Mouse (Mus musculus) small intestine, adult 2 months (tissue): ENCODE measurements around the gene Slc1a2. TPM values are rescaled to one million over a fixed set of nuclear protein-coding genes. Genes with fewer than 3 reads are reported as not detected.

Source experiments
- H3K27ac ChIP-seq: fragments of 200-500 bp; 2 replicates; pipeline ENCODE4 v1.5.1; 2012; ENCODE audit warnings: low read depth, low read length, control low read depth, inconsistent platforms; ENCODE audit not compliant: insufficient read depth
- H3K27me3 ChIP-seq: fragments of 200-500 bp; 2 replicates; pipeline ENCODE4 v1.6.1; 2012; ENCODE audit warnings: mild to moderate bottlenecking, moderate library complexity, low read length, inconsistent platforms; ENCODE audit not compliant: control insufficient read depth, insufficient read depth
- H3K36me3 ChIP-seq: fragments of 200-500 bp; 2 replicates; pipeline ENCODE4 v1.6.1; 2012; ENCODE audit warnings: mild to moderate bottlenecking, low read length, control low read depth, inconsistent platforms; ENCODE audit not compliant: control insufficient read depth, insufficient read depth
- H3K4me1 ChIP-seq: fragments of 200-500 bp; 2 replicates; pipeline ENCODE4 v1.6.1; 2012; ENCODE audit warnings: low read length, inconsistent platforms, mixed read lengths; ENCODE audit not compliant: control insufficient read depth, insufficient read depth, insufficient read length
- H3K4me3 ChIP-seq: fragments of 200-500 bp; 2 replicates; pipeline ENCODE4 v1.5.1; 2012; ENCODE audit warnings: low read depth, mild to moderate bottlenecking, control low read depth, inconsistent platforms, low read length, moderate library complexity
- CTCF ChIP-seq: fragments of 200-500 bp; IDR thresholded peaks from 2 replicates; pipeline ENCODE4 v1.5.1; 2012; ENCODE audit warnings: low read depth, mild to moderate bottlenecking, control low read depth, inconsistent platforms, low read length, moderate library complexity, mixed read lengths; ENCODE audit not compliant: insufficient replicate concordance, insufficient read length; ENCODE audit errors: extremely low read depth
- POLR2A ChIP-seq: fragments of 200-500 bp; IDR thresholded peaks from 2 replicates; pipeline ENCODE4 v1.6.1; 2012; ENCODE audit warnings: low read depth, mild to moderate bottlenecking, control low read depth, inconsistent platforms, low read length, moderate library complexity
- WGBS: fragments of 180-500 bp; shearing (Covaris S2); methylation state at CpG from one replicate; pipeline ENCODE4 v1.1.7; 2018; 5-methylcytosine and 5-hydroxymethylcytosine counted together
- polyA plus RNA-seq: library from polyadenylated mRNA; depleted of rRNA; stranded (reverse); fragments of >200 nt; gene quantifications from 2 replicates; pipeline ENCODE4 v1.2.3, GENCODE M21; 2012

Slc1a2 gene
- polyA plus RNA-seq, 1 experiment = 0.25 TPM

DNA sequence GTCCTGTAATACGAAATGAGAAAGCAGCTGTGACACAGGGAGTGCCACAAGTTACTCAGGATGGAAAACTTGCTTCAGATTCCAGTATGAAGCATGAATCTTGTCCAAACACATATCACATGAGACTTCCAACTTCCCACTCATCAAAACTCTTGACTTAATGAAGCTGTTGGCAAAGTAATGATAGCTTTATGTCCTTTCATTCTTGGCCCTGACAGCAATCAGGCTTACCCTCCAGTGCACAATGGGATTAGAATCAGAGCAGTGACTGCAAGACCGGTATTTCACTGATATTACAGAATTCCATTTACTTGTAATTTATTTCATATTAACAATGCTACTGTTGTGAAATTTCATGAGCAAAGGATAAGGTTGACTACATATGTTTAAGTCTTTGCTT, 105.5 kb downstream of the Slc1a2 start:
- WGBS = 83% methylated on average over 2 of the region's 2 CpGs
- Histone ChIP-seq H3K4me3 (no peak overlapping the region), H3K4me1 (peaks cover 12% of the 10 kb centered on the region; the same call in 1 of the 2 replicates), H3K27me3 (no peaks in the 10 kb centered on the region), H3K36me3 (no peaks in the 10 kb centered on the region), H3K27ac (no peak overlapping the region)
- TF ChIP-seq CTCF (no peak), POLR2A (no peak)

DNA sequence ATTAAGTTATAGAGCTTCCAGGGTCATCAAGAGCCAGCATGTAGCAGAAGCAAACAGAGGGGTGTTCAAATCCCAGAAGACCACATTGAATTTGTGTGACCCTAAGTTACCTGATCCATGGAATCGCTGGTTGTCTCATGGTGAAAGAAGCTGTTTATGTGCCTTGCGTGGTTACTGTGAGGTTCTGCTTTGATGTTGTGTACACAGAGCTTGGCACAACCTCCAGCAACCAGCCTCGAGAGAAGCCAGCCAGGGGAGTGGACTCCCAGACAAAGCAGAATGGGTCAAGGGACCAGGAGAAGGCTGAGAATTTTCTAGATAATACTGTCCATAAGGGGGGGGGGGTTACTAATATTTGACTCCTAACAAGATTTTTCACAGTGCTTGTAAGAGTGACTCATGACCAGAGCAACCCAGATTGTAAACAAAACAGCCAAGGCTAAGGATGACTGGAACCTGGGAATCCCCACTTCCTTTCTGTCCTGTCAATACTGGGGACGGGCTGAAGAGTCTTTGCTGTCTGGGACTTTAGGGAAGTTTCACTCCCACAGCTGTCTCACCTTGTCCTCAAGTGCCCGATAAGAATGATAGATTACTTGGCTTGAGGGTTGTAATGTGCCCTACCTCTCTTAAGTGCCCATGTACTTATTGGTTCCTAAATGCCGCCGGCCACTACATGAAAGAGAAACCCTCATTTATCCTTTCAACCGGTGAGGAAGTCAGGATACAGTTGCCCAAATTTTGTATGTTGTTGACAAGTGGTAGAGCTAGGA, 106.3 kb downstream of the Slc1a2 start:
- TF ChIP-seq POLR2A (no peak), CTCF (no peak)
- no peaks in the 10 kb centered on the region for H3K27me3 ChIP-seq
- H3K4me3 ChIP-seq = no peak overlapping the region
- peaks cover 12% of the 10 kb centered on the region; the same call in 1 of the 2 replicates for H3K4me1 ChIP-seq
- peak overlapping the region; percentile 24; the same call in 1 of the 2 replicates for H3K27ac ChIP-seq
- WGBS = 20% methylated on average over 8 of the region's 8 CpGs
- H3K36me3 ChIP-seq = no peaks in the 10 kb centered on the region

DNA sequence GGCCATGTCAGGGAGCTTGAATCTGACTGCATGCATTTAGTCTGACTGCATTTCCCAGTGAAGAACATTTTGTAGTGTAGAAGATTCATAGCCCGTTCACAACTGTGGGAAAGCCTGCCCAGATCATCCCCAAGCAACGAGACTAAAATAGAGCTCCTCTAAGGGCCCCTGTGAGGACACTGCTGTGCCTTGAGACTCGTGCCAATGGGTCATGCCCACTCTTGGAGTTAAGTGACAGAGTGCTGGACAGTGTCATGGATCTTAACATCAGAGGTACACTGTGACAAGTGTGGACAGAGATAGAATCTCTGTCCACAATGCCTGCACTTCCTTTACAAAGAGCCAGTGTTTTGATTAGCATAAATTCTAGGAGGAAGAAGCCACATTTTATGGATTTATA, 109.8 kb downstream of the Slc1a2 start:
- Histone ChIP-seq H3K27me3 (no peaks in the 10 kb centered on the region), H3K4me3 (no peak overlapping the region), H3K27ac (no peak overlapping the region), H3K4me1 (peaks cover 6% of the 10 kb centered on the region; the same call in 1 of the 2 replicates), H3K36me3 (no peaks in the 10 kb centered on the region)
- WGBS = 76% methylated on average over 3 of the region's 3 CpGs
- TF ChIP-seq CTCF (no peak), POLR2A (no peak)

DNA sequence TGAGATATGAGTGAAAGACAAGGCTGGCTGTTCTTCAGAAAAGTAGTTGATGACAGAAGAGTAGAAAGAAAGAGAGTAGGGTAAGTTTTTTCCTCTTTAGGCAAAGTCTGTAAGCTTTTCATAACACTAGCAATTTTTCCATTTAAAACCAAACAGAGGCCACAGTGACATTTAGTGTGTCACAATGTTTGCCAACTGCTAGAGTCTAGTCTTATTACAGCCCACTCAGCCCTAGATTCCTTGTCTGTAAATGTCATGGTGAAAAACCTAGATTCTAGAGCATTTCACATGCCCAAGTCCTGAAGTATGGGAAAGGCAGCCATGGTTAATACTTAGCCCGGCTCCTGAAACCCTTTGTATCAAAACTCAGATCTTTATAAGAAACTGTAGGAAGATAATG, 112.8 kb downstream of the Slc1a2 start:
- WGBS = 84% methylated on average over 1 of the region's 1 CpGs
- no peak overlapping the region for H3K4me3 ChIP-seq

DNA sequence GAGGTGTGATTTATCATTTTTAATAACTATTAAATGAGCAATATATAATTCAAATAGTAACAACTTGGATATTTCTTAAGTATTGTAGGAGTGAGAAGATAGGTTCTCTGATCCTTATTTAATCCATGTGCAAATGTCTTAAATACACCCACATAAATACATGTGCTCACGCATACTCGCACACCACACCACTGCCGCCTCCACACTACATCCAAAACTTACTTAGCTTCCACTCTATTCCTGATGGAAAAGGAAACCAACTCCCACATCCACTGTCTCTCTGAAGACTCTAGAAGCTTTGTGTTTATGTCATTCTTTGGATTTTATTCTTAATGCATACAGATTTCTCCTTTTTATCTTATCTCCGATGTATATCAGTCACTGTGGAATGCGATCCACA, 113.8 kb downstream of the Slc1a2 start:
- Histone ChIP-seq H3K36me3 (no peaks in the 10 kb centered on the region), H3K27ac (no peak overlapping the region), H3K27me3 (no peaks in the 10 kb centered on the region), H3K4me1 (0 out of 2 replicates have a peak, but pooled peaks cover 4% of the 10 kb centered on the region), H3K4me3 (no peak overlapping the region)
- WGBS = 96% methylated on average over 5 of the region's 5 CpGs
- TF ChIP-seq POLR2A (no peak), CTCF (no peak)

More for the DNA sequence above, 112.8 kb downstream of the Slc1a2 start:
- H3K27ac ChIP-seq = no peak overlapping the region
- no peaks in the 10 kb centered on the region for H3K36me3 ChIP-seq
- H3K27me3 ChIP-seq = no peaks in the 10 kb centered on the region
- 0 out of 2 replicates have a peak, but pooled peaks cover 4% of the 10 kb centered on the region for H3K4me1 ChIP-seq
- TF ChIP-seq CTCF (no peak), POLR2A (no peak)

DNA sequence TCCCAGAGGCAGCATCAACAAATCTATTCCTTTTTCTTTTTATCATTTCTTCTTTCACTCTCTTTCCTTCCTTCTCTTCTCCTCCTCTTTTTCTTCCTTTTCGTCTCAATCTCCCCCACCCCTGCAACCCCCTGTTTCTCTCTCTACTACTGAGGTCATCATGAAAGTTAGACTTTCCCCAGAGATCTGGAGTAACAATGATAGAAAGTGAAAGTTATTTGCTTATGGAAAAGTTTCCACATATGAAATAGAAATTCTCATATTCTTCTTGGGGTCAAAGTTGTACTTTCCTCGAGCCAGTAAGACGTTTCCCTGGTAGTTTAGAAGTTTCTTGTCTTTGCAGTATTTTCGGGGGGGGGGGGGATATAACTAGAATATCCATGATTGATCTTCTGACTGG, 116.2 kb downstream of the Slc1a2 start:
- H3K27me3 ChIP-seq = no peaks in the 10 kb centered on the region
- no peak overlapping the region for H3K4me3 ChIP-seq
- no peak overlapping the region for H3K27ac ChIP-seq
- 0 out of 2 replicates have a peak, but pooled peaks cover 4% of the 10 kb centered on the region for H3K4me1 ChIP-seq
- WGBS = 26% methylated on average over 4 of the region's 4 CpGs
- no peaks in the 10 kb centered on the region for H3K36me3 ChIP-seq
- TF ChIP-seq POLR2A (no peak), CTCF (no peak)

DNA sequence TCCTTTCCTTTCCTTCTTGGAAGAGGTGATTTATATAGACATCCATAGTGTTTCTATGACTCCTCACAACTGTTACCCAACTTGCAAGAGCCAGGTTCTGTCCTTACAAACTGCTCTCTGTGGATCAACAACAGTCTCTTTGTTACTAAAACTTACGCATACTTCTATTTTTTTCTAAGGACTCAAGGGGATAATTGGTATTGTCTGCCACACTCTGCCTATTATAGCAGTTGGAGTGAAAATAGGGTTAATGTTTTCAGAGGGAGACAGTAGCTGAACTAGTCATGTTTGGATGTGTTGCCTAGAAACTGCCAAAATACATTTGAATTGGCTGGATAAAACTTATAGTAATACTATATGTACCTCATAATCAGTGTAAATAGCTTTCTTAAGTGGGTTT, 117.1 kb downstream of the Slc1a2 start:
- Histone ChIP-seq H3K36me3 (no peaks in the 10 kb centered on the region), H3K4me3 (no peak overlapping the region), H3K27ac (no peak overlapping the region), H3K27me3 (no peaks in the 10 kb centered on the region), H3K4me1 (0 out of 2 replicates have a peak, but pooled peaks cover 4% of the 10 kb centered on the region)
- TF ChIP-seq POLR2A (no peak), CTCF (no peak)
- 79% methylated on average over 1 of the region's 1 CpGs for WGBS

DNA sequence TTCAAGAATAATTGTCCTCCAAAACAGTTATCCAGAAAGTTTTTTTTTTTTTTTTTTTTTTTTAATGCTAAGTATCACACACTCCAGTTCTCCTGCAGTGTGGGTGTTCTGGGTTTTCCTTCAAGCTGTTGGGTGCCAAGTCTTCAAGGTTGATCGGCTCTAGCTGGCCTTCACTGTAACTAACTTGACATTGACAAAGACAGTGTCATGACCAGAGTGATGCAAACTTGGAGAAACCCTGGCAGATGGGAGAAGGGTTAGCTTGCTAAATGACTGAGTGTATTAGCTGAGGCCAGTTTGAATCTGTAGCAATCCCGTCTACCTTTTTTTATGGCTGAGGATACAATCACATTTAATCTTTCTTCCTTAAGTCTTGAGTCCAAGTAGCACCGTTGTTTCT, 119.7 kb downstream of the Slc1a2 start:
- Histone ChIP-seq H3K4me3 (no peak overlapping the region), H3K4me1 (0 out of 2 replicates have a peak, but pooled peaks cover 4% of the 10 kb centered on the region), H3K27ac (no peak overlapping the region), H3K36me3 (no peaks in the 10 kb centered on the region), H3K27me3 (no peaks in the 10 kb centered on the region)
- 89% methylated on average over 3 of the region's 3 CpGs for WGBS
- no peak for TF ChIP-seq CTCF
- no peak for TF ChIP-seq POLR2A
